In genomic region chr2:126079086-126079485, GRCm38 (mm10) we compare ENCODE assay signal across 26 mouse cellular contexts. TPM values are rescaled to one million over a fixed set of nuclear protein-coding genes. Genes with fewer than 3 reads are reported as not detected.
"Had no signal": no experiment of that assay in that cellular context is flagged by ENCODE, and none has a peak within 500 bp of the region (broad histone marks: within the 10 kb centered on the region; RNA-seq: fewer than 3 reads in every experiment).

No protein-coding gene starts in this region.

- H3K4me3 ChIP-seq: heart, embryonic 10.5 days; heart, embryonic 12.5 days; hindbrain, embryonic 13.5 days; hindbrain, embryonic 15.5 days; kidney, embryonic 15.5 days; limb, embryonic 13.5 days; limb, embryonic 15.5 days; liver, embryonic 12.5 days had no signal

- DNase-seq: gastrocnemius, postnatal 14 days; gastrocnemius, postnatal 36 days; heart, adult 18-20 months; heart, postnatal 10 days; kidney, adult 11 months; kidney, adult 2 months; kidney, adult 9 months; kidney, postnatal 14 days; kidney, postnatal 36 days; layer of hippocampus, adult 9-11 months; layer of hippocampus, postnatal 36 days; left cerebral cortex, postnatal 4 days had no signal

- H3K4me1 ChIP-seq: hindbrain, embryonic 13.5 days; hindbrain, embryonic 15.5 days; kidney, embryonic 15.5 days; limb, embryonic 13.5 days; limb, embryonic 15.5 days; liver, embryonic 12.5 days had no signal

- H3K27ac ChIP-seq: heart, embryonic 10.5 days; hindbrain, embryonic 13.5 days; hindbrain, embryonic 15.5 days; hindbrain, postnatal 0 days; kidney, embryonic 15.5 days; kidney, postnatal 0 days; limb, embryonic 13.5 days; limb, embryonic 15.5 days; liver, embryonic 12.5 days; liver, embryonic 14.5 days had no signal

RNA-seq across cellular contexts. Expression of gene Fgf7, which starts 44.6 kb away (rescaled TPM):
- total RNA-seq: hematopoietic stem cell, adult 5-6 weeks; left cerebral cortex, postnatal 25 days; liver, adult 2 months had no signal
- polyA plus RNA-seq: liver, adult 2 months; liver, embryonic 12.5 days had no signal
